Mouse (Mus musculus) spleen, postnatal 14 days (tissue): ENCODE measurements around the gene C87436.
"Not testable (repeated sequence)": the region's sequence is repeated elsewhere in the genome, so short reads cannot be mapped to it uniquely, and the experiment has no call there.

Experiments
- DNase-seq, 2 experiments: peaks; one replicate each; pipeline ENCODE4 v3.0.0; 2021 to 2022; ENCODE audit warnings: low spot score in 2 of 2

The C87436 gene

DNA sequence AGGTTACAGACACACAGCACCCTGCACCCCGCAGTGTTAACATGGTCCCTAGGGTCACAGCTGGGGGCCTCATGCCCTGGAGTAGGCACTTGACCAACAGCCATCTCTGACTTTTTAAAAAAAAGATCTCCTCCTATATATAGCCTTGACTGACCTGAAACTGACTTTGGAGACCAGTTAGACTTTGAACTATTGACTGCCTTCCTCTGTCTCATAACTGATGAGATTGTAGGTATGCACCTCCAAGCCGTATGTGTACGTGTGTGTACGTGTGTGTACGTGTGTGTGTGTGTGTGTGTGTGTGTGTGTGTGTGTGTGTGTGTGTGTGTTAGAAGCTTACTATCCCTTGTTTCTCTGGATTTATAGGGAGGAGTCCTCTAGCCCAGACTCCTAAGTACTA is 43.7 kb downstream of the C87436 start:
- no peak for DNase-seq

DNA sequence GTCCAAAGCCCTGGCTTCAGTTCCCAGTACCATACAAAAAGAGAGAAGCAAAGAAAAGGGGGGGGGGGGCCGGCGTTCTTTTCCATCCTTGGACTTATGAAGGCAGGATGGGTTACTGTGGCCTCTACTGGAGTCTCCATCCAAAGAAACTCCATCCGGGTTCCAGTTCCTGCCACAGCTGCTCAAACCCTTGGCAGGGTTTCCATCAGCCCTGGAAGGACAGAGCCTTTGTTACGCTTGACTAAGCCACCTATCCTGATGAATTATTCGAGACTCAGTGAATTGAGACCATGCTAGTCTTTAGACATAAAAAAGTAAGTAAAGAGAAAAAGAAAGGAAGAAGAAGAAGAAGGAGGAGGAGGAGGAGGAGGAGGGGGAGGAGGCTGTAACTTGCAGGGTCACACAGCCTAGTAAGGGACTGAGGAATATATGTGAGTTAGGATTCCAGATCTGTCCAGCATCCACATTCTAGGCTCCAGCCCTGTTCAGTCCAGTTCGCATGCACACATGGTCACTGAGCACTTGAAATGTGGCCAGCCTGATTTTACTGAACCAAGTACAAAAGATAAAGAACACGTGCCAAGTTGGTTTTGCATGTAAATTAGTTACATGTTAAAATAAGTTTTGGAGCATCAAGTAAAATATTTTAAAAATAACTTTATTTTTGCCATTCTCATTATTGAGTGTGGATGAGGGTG is 47.9 kb downstream of the C87436 start:
- DNase-seq, result no peak

DNA sequence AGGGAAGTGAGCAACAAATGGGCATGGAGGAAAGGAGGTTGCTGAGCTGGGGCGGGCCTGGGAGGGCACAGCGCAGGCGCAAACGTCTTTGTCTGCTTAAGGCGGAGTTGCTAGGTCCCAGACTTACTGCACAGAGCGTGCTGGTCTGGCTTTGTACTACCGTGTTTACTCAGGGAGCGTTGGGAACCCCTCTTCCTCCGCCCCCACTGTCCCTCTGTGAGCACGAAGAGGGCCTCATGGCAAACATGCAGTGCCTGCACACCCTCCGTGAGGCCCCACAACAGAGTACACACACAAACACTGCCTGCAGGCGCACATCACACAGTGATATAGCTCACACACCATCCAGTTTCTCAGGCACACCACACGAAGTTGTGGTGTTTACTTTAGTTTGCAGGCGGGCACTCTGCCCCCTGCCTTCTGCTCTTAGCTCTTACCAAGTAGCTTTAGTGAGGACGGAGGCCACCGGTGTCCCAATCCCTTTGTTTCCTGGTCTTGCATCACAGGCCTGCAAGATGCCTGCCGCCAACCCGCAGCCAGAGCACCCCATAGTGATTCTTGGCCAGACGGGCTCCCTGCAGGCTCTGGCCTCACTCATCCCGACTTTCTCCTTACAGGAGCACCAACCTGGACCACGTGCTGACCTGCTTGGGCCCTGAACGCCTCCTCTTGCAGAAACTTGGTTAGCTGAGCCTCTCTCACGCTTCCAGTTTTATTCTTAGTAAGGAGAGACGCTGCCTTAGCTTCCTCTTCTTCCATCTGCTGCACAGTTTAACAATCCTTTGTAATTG is 49.4 kb downstream of the C87436 start:
- DNase-seq, result peak; percentile 63 to 66

DNA sequence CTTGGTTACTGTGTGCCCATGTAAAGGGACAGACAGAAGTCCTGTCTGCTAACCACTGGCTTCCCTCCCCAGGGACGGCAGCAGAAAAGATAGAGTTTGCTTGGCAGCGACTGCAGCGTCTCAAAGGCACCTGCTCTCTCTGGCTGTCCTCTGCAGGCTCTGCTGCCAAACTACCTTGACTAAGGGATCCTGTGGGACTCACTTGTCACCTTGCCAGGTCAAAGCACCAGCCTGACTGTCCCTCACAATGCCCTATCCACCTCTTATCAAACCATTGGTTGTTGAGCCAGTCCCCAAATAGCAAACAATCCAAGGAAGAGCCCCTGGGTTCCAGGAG is 49.9 kb downstream of the C87436 start:
- DNase-seq, result no peak

DNA sequence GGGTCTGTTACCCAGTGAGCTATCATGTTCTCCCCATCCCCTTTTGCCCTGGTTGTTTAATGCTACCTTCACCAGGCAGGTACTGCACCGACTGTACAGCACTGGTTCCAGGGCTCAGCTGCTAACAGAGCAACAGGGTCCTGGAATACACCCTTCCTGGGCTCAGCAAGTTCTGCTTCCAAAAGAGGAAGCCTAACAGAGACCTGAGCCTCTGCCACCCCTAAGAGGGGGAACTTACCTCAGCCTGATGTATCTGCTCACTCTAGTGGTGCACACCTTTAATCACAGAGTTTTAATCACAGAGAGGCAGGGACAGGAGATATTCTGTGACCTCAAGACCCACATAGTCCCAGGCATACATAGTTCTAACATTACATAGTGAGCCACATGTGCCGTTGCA is 51.8 kb downstream of the C87436 start:
- no peak for DNase-seq

DNA sequence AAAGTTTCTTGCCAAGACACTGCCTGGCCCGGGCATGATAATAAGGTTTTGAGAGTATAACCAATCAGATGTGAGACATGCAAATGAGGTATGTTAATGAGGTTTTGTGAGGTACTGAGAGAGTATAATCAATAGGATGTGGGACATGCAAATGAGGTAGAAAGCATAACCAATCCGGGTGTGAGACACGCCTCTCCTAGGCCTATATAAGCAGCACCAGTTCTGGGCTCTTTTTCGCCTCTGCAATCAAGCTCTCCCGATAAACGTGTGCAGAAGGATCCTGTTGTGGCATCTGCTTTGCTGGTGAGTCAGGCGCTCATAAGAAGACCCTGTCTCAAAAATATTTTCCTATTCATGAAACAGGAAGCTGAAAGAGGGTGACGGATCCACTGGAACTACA is 52.2 kb downstream of the C87436 start:
- not testable (repeated sequence) for DNase-seq

DNA sequence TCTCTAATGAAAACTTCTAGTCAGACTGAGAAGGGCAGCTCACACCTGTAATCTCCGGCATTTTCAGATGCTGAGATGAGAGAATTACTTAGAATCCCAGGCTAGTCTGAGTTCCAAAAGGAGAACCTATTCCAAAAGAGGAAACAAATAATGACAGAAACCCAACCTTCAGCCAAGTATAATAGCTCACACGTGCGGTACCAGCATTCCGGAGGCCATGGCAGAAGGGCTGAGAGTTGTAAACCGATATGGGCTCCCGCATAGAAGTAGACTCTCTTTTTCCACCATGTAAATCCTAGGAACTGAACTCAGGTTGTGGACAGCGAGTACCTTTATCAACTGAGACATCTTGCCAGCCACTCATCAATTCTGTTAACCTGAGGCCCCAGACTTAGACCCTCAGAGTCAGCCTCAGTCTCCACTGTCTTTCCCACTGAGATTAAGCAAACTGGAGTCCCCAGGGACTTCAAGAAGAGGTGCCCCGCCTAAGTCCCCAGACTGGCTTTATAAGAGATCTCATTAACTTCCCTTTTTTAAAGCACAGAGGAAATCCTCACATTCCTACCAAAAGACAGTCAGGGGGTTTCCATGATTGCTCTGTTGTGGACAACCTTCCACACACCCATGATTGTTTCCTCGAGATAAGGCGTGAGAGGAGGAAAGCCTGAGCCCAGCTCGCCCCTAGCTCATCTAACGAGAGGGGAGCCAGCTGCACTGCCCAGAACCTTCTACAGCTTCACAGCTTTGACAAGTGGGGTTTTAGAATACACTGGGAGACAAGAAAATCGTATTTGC is 55.5 kb downstream of the C87436 start:
- no peak for DNase-seq

DNA sequence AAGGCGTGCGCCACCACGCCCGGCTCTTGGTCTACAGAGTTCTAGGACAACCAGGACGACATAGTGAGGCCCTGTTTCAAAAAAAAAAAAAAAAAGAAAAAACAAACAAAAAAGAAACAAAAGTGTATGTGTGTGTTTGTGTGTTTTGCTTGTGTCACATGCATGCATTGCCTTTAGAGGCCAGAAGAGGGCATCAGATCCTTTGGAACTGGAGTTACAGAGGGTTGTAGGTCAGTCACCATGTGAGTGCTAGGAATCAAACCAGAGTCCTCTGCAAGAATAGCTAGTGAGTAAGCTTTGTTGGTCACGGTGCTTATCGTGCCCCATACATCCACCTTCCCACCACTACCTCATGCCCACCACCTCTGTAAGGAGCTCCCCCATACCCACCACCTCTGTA is 56.6 kb downstream of the C87436 start:
- no peak for DNase-seq

DNA sequence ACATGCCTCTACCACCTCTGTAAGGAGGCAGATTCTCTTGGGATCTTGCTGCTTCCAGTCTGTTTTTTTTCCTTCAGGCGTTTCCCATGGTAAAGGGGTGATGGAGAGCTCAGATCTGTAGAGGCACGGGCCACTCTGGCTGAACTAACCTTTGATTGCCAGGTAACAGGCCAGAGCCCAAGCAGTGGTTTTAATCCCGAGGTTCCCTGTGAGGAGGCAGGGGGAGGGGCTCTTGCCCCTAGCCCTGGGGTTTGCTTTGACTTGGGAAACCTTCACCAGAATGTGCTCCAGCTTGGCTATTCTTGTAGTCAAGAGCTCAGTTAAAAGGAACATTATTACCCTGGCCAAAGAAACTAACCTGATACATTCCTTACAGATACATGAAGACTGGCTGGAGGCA is 57.5 kb downstream of the C87436 start:
- no peak for DNase-seq

DNA sequence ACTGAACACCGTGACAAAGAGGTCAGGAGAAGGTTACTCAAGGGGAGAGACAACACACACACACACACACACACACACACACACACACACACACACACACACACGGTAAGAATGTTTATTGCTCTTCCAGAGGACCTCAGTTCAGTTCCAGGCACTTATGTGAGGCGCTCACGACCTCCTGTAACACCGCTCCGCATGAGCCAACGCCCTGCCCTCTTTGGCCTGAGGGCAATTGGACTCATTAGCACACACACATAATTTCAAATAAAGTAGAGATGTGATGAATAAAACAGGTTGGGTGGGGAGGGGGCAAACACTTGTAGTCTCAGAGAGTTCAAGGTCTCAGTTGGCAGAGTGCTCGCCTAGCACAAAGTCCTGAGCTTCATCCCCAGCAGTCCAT is 58.0 kb downstream of the C87436 start:
- no peak for DNase-seq

DNA sequence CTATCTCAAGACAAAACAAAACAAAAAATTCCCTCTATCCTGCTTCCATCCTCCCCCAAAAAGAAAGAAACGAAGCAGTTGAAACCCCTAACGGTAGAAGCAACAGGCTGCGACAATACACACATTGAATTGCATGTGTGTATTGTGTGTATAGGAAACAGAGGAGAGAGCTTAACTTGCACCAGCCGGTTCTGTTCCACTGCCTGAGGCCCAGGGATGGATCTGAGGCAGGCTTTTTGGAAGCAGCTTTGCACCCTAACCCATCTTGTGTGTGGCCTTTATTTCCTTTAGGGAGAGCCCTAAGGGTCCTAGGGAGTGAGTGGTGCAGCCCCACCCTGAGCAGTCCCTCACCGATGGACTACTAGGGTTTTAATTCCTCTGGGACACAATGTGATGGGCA is 58.4 kb downstream of the C87436 start:
- DNase-seq, result no peak

DNA sequence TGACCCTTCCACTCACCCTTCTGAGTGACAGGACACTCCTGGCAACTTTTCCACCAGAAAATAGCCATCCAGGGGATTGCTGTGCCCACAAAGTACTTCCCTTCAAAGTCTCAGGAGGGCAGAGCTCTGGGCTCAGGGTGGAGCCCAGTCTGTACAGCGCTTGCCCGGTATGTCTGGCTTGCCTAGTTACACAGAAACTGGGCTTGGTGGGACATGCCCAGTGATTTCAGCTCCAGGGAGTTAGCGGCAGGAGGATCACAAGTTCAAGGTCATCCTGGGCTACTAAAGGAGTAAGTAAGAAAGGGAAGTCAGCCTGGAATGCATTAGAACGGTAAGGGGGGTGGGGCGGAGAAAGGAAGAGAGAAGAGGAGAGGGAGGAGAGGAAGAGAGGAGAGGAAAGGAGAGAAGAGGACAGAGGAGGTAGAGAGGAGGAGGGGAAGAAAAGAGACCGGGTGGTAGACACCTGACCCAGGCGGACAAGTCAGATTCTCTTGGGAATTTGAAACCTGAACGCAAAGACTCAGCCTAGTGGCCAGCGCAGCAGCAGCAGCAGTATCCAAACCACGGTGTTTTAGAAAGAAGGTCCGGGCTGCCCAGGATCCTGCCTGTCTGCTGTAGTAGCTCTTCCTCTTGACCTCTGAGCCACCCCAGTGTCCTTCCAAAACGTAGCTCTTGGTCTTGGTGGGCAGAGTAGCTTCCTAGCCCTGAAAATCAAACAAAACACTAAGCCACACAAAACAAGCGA is 59.1 kb downstream of the C87436 start:
- DNase-seq, result no peak

DNA sequence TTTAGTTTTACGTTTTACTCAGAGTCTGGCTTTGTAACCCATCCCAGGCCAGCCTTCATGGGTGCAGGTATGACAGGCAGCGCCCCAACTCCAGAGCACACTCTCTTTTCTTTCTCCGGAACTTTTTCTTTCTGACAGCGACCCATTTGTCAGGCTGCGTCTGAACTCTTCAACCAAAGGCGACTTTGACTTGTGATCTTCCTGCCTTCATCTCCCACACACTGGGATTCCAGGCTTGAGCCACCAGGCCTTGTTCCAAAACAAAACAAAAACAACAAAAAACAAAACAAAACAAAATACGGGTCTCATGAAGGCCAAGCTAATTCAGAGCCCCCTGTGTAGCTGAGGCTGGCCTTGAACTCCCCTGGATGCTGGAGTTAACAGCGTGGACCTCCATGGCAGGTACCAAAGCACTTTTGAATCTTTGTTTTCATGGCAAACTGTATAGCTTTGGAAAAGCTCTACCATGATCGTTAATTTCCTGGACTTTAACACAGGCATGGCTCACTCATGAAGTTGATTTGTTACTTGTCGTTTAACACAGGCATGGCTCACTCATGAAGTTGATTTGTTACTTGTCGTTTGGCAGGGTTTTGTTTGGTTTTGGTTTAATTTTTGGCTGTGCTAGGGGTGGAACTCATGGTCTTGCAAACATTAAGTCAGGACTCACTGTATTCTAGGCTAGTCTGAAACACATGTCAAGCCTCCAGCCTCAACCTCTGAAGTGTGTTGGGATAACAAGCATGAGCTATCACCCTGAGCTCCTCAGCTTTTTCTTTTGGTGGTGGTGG is 60.0 kb downstream of the C87436 start:
- DNase-seq, result no peak

DNA sequence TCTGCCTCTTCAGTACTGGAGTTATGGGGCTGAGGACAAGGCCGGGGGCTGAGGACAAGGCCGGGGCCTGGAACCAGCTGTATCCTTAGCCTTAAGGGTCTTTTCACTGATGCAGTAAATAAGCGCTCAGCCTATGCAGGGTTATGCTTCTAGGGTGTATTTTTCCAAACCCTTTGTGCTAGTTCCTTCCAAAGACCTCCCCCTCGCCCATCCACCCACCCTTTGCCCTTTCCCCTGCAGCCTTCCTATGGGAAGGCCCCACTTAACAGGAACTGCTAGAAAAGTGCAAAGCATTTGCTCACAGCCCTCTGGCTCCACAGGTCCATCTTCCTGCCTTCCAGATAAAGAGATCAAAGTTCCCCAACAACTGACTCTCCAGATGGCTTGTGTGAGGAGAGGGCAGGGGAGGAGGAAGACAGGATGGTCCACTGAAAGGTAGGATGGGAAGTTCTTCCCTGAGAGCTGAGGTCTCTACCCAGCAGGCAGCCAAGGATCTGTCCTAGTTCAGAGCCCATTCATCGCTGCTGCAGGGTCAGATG is 61.5 kb downstream of the C87436 start:
- DNase-seq, result no peak

DNA sequence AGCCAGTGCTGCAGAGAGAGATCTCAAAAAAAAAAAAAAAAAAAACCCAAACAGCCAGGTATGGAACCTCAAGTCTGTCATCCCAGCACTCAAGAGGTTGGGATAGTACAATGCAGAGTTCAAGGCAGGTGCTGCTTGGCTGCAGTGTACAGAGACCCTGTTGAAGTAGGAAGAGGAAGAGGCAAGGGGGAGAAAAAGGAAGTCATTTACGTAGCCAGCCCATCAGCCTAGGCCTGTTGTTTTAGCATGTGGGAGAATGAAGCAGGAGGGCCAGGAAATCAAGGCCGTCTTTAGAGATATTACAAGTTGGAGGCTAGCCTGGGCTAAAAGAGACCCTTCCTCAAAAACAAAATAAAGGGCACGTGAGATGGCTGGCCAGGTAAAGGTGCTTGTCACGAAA is 65.3 kb downstream of the C87436 start:
- no peak for DNase-seq

DNA sequence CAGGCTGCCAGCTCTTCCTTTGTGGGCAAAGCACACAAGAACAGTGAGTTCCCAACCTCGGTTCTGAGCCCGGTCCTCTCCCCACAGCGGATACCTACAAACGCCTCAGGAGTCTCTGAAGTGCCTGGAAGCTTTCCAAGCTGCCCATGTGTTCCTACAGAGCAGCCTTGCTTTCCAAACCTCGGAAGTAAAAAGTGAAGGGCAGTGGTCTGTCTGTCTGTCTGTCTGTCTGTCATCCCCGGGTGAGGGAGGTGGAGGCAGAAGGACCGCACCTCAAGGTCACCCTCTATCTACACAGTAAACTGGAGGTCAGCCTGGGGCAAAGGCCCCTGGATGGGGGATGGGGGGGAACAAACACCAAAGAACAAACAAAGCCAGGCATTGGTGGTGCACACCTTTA is 67.5 kb downstream of the C87436 start:
- DNase-seq, result no peak

DNA sequence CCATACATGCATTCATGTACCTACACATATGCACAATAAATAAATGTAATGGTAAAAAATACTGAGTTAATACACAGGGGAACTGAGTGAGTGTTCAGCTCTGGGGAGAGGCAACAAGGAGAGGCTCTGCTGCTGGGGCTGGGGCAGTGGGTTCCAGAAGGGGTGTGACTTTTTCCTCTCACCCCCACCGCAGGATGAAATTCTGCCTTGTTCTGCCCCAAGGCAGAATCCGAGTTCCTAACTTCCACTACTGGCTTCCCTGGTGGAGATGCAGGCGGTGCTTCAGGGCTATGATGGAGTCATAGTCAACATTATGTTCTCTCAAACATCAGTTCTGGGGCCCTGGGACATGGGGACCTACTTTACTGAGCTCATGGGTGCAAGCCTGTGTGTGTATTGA is 68.1 kb downstream of the C87436 start:
- no peak for DNase-seq

DNA sequence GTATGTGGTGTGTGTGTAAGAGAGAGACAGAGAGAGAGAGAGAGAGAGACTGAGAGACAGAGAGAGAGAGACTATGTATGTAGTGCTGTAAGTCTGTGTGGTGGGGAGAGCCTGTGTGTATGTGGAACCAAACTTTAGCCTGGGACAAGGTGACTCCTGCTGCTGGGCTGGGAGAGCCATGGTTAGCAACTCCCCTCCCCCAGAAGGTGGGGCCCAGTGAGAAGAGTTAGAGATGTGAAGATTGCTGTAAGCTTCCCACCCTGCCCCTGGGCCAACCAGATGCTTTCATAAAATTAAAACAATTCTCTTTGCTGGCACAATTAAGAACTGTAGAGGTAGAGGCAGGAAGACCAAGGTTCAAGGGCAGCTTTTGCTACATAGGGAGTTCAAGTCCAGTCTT is 68.9 kb downstream of the C87436 start:
- no peak for DNase-seq

DNA sequence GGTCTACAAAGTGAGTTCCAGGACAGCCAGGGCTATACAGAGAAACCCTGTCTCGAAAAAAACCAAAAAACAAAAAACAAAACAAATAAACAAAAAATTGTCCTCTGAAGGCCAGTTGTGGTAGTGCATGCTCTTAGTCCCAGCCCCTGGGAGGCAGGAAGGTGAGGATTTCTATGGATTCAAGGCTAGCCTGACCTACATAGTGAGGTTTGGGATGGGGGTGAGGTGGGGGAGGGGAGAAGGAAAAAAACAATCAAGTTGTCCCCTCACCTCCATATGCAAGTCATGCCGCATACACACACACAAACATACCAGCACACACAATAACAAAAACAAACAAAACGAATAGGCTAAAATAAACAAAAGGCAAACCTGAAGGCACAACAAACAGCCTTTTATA is 70.6 kb downstream of the C87436 start:
- no peak for DNase-seq

DNA sequence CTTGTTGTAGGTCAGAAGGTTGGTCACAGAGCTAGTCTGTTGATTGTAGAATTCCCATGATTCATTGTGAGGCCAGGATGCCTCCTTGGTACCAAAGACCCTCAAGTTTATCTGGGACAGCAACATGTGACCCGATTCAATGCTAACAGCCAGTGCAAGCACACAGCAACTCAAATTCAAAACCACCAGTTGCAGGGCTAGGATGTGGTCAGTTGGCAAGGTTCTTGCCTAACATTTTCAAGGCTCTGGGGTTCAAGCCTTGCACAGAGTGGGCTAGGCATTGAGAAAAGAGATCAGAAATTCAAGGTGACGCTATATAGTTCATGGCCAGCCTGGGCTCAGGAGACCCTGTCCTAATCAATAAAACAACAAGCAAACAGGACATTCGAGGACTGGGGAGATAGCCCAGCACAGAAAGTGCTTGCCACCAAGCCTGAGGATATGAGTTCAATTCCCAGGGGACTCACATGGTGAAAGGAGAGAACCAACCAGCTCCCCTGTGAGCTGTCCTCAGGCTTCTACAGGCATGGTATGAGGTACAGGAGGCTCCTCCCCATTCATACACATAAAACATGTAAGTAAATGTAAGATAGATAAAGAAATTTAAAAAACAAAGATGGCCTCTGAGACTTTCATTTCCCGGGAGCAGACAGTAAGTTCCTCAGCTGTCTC is 71.2 kb downstream of the C87436 start:
- DNase-seq, result no peak

DNA sequence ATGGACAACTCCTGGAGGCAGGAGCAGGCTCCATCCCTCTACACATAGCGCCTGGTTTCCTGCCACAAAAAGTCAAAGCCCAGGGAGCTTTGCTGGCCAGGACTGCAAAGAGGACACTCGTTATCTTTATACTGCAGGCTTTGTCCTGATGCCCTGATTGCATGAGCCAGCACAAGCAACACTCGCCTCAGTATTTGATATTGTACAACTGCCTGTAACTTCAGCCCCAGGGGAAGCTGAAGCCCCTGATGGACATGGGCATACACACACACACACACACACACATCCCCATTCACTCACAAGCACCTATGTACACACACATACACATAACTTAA is 71.7 kb downstream of the C87436 start:
- DNase-seq, result no peak
